Mouse (Mus musculus): ENCODE measurements around the gene Rassf6. TPM values are rescaled to one million over a fixed set of nuclear protein-coding genes. Genes with fewer than 3 reads are reported as not detected.

The Rassf6 gene
- total RNA-seq (2021): under 1 TPM; 0.45 to 0.48 TPM

DNA sequence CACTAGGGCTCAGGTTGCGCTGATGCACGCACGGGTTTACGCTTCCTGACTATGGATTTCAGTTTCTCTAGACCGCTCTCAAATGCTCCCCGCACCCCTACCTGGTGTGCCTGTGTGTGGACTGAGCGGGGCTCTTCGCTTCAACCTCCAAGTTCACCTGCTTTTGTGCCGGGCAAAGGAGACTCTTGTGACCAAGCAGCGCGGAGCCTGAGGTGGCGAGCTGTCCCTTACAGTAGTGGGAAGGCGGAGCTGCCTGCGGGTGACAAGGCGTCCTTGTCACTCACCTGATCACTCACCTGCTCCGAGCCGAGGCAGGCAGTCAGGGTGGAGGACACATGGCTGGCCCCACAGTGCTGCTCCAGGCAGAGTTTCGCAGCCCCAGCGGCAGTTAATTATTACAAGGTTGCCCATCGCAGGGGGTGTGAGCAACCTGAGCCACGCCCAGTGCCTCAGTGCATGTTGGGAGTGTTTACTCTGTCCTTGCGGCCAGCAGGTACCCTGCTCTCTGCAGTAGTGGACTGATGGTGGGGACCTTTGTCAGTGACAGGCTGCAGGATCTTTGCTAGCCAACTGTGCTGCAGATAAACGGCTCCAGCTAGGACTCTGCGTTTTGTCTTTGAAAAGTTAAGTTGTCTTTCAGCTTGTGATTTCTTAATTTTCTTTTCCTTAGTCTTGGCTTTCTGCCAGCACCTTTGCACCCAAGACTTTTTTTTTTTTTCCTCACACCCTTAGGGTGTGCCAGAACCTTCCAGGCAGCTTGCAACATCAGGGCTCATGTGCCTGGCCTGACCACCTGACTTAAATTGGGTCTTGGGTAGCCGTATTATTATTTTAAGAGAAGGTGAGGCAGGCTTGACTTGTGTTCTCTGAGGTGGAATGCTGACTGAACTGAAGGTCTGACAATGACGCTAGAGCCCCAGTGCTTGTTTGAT lies at the start of gene Rassf6:
TSS of gene Rassf6 (minus strand) at position 372 of the 932 bp plus-strand sequence.
- no peak for DNase-seq

DNA sequence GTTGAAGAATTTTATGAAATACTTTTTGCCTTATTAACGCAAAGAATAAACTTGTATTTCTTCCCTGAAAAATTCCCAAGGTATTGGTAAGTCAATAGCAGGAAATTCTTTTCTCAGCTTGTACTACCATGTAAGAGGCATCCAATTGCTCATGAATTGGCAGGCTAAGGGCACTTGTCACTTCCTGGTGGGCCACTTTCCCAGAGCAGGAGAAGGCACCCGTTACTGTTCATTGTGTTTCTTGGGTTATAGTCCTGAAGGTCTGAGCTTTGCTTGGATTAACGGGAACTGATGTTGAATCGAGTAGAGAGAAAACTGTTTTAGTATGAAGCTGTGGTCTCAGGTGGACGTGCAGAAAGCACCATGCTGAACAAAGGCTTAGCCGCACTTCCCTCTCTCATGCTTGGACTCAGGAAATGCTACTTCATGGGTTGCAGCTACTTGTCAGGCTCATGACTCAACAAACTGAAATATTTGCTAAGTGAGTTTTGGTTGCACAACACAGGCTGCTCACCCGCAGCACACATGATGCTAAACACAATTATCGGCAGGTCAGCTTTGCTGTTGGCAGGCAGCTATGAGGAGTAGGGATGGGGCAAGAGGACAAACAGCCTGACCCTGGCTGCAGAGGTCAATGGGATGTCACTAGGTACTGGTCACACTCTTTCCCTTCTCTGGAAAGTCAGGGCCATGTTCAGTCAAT lies 49.1 kb upstream of the Rassf6 start:
- DNase-seq: no peak

DNA sequence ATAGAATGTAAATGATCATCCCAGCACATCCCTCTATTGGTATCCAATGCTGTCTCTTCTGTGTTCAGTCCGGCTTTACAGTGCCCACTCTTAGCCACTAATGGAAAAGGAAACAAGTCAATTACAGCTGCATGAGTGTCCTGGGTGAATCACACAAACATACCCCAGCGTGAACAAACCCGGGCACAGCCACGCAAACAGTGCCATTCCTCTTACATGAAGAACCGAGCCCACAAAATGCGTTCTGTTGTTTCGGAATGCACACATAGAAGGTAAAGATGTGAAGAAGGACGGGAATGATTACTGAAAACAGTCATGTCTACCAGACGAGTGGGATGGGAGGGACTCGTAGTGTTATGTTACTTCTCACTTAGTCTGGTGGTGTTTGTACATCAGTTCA lies 47.5 kb upstream of the Rassf6 start:
- DNase-seq: no peak

DNA sequence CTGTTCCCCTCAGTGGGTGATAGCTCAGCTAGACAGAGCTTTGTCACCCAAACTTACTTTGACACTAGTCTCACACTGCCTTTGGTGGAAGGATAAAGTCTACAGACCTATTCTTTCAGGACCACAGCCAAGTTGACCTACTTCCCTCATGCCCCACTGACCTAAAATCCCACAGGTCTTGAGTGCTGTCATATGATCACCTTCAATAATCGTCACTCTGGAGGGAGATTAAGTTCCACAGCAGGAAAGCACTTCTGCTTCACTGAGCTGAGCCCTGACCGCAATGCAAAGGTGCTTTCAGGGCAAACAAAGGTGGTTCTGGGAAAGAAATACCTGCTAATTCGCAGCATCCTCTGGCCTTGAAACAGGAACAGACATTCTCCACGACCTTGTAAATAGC lies 44.5 kb upstream of the Rassf6 start:
- no peak for DNase-seq

DNA sequence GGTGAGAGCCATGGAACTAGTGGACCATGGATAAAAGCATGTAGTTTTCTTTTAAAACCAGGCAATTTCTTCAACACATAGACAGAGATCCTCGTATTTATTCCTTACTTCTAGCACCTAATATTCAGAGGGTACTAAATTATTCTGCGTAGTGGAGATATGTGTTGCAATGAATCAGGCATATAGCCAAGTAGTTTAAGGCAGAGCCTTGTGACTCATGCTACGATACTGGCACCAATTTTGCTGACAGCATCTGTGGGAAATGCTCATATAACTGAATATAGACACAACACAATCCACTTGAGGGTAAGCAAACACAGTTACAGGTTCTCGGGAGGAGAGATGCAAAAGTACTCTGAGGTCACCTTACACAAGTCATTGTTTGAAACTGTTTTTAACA lies 41.4 kb upstream of the Rassf6 start:
- DNase-seq: no peak

DNA sequence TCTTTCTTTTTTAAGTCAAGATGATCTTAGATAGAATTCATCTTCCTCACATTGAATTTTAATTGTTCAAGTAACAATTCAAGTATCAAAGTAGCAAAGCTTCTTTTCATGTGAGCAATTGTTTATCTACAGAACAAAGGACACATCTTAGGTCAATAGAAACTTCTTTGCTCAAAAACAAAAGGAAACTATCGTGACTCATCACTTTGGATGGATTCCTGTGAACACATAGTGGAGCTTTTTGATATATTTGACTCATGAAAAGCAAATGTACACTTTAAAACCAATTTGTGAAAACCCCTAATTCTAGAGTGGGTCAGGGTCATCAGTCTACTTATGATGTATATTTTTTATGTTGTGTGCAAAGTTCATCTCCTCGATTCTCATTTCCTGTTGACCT lies 37.1 kb upstream of the Rassf6 start:
- no peak for DNase-seq

DNA sequence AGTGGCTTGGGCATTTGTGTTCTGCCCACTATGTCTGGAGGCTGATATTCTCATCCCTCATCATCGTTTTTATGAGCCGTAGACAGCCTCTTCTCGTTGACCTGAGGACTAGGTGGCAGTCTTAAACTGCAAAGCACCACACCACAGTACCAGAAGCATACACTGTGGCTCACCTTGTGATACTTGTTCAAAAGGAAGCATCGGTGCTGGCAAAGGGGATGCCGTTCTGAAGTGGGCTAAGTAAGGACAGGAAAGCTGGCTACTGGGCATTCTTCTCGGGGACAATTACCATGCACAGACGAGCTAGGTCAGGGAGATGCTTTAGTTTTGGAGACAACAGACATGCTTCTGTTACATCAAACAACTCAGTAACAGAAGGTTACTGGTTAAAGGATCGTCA lies 21.4 kb upstream of the Rassf6 start:
- DNase-seq: no peak

DNA sequence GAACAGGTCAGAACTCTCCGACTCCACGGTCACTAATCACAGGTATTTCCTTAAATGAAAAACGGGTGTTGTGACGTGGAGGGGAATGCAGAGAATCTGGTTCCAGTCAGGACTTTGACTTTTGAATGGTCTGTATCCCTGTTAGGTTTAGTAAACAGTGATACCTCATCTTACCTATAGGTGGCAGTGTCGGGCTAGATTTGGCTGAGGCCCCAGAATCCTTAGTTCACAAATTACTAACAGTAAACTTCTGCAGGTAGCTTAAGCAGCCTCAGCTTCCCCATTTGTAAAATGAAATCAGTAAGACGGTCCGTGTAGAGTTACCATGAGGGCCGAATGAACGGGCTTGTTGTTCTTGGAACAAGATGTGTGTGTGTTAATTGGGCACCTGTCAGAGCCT lies 21.0 kb upstream of the Rassf6 start:
- peak in 1 of 2 experiments; percentile 17 for DNase-seq

DNA sequence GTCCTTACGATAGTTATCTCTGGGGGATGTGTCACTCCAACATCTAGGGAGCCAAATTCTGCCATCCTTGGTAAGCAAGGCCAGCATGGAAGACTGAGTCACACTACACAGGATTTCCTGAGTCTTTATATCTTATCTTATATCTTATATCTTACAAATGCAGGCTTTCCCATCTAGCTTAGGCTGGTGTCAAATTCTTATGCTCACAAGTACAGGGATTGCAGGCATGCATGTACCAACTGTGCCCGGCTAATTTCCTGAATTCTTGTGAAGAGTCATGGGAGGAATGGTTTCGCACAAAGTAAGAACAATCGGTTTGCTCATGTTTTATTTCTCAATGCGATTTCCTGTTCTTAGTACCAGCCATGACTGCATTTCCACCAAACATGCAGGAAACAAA lies 20.0 kb upstream of the Rassf6 start:
- DNase-seq: no peak

DNA sequence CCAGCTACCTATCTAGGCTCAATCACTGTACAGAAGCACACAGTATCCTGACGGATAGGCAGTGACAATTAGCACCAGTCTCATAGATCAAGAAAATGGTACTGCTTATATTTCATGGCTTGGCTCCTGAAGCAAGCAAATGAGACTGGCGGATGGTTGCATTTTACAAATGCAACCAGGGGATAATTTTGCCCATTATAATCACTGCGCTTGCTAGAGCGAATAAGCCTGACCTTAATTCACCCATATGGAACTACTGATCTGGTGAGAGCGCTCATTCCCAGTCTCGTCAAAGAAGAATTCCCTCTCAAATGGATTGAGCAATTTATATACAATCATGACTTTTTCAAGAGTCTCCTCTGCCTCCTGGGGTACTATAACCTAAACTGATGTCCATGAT lies 16.2 kb upstream of the Rassf6 start:
- DNase-seq: no peak

DNA sequence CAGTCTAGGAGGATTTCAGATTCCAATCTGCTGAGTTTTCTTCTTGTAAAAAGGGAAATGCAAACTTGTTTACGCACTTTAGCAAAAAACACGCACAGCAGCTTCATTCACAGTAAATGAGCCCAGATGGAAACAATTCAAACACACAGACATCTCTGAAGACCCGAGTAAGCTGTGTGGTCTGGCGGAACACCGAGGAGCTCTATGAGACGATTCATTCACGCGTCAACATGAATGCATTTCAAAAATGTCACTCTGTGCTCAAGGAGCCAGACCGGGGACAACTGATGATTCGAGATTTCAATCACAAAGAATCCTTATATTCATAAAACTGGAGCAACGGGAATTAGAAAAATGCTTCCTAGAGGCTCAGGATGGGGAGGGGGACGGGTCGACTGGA lies 15.4 kb upstream of the Rassf6 start:
- no peak for DNase-seq

DNA sequence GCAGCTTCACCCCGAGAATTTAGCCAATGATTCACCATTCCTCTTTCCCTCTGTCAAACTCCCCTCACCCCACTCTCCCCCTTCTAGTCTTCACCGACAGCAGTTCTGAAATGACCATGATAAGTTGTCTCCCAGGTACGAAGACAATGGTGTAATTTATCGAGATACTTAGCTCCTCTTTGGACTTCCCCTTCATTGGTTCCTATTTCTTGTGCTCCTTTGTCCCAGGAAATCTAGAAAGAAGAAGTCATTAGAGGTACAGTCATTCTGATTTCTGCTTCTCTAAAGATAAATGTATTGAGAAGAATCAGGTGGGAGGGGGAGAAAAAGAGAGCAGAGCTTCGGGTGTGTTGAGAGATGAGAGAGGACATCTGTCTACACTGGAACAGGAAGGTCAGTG lies 14.3 kb upstream of the Rassf6 start:
- no peak for DNase-seq

DNA sequence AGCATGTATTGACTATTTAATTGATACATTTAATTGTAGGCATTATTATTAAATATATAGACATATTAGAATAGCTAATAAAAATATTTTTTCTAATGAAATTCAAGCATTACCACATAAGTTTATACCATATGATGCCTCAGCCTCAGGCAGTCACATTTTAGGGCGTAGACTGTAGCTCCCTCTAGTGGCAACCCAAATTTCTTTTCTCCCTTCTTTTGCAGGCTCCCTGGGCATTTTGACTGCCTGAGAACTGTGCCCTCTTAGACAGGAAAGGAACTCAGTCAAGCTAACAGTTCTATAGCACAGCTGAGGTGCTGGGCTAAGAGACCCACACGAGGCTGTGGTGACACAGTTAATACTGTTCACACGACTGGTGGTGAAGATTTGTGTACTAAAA lies 12.3 kb upstream of the Rassf6 start:
- DNase-seq: peak in 1 of 2 experiments; percentile 43

DNA sequence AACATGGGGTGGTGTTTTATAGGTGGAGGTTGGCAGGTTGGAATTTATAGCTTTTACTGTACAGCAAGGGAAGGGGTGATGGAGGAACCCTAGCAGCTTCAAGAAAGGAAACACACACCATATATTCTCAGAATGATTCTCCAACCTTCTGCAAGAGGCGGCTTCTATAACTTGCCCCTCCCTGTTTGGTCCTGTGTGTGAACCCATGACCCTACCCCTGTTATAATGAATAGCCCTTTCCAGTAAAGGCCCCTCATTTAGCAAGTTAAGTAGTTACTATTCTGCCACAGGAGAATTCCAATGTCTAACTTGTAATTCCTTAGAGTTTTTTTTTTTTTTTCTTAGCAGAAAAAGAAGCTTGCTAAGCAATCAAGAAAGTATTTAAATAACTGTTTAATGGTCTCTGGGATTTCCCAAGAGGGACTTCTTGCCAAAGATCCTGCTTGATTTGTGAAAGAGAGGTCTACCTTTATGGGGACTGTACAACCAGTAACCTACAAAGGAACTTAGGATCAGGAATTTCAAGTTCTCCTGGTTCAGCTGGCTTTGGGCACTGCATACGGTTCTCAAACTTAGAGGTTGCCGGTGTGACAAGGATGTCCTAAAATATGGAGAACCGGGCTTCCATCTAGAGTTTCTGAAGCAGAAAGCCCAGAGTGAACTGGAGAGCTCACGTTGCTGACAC lies 10.2 kb upstream of the Rassf6 start:
- DNase-seq: no peak

DNA sequence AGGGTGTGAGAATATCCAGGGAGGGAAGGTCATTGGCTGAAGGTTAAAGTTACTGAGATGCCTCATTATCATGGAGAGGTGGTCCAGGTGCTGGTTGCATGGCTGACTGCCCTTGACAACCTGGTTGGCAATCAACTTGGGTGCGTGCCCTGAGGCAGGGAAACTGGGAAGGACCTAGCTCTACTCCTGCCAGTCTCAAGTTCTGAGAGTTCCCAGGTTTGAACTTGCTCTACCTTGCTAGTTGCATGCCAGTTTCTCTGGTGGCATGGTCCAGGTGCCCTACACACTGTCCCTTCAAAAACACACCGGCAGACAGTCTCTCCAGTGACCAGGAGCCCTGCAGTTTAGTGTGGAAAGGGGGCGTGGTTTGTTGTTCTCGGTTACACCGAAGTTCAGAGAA lies 7.0 kb upstream of the Rassf6 start:
- DNase-seq: no peak

DNA sequence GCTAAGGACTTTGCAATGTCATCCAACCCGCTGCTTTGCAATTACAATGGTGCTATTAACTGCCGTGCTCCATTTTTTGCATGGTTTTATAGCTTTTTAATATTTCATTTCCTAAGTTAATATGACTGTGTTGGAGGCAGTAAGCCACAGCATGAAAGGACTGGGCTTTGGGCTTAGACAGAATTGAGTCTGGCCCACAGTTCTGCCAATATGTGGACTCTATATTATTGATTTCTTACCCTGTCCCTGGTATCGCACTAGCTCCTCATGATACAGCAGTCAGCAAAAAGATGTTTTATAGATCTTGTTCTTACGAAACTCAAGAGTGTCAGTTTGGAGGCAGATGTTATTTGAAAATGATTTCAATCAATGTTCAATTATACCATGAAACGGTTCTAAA lies 5.9 kb upstream of the Rassf6 start:
- no peak for DNase-seq

DNA sequence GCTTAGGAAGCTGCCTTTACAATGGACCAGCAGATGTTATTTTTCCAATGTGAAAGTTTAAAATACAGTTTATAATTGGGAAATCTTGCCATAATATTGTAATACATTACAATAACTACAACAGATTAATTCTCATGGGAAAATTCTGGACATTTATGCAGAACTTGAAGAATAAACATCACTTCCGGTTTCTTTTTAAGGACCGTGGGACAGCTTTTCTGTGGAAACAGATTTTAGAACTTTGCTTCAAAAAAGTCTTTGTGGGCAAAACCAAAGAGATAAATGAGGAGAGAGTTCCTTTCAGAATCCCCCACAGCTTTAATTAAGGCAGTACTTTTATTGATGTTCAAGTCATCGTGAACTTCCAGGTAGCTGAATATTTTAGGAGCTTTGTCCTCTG lies 5.1 kb upstream of the Rassf6 start:
- no peak for DNase-seq

DNA sequence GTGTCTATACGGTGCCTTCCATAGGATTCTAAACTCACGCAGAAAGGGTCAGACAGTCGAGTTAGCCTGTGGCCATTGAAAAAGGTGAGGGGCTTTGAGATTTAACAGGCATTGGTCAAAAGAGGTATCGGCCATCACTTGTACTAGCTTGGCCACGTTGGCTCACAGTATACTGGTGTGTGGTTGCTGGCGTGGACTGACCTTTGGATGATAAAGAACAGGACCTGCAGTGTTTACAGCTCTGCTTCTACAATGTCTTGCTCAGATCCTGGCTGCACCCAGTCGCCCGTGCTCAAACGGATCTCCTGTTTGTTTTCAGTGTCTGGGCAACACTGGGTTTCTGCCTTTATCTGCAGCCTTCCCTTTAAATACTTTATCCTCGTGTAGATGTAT lies 757 bp upstream of the Rassf6 start:
- DNase-seq: no peak

DNA sequence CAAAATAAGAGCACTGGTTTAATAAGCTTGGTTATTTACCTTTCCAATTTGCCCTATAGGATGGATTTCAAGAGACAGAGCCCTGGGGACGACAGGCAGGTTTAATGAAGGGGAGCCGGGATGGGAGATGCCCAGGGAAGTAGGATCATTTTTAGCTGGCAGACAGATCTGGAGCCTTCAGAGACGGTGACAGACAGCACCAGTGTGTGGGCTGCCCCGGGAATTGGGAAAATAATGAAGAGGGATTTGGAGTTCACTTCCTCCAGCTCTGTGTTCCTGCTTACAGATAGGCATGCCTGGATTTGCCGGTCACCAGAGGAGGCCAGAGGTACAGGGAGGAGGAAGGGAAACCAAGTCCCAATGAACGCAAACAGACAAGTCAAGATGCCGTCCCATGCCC lies 5.6 kb downstream of the Rassf6 start:
- no peak for DNase-seq

DNA sequence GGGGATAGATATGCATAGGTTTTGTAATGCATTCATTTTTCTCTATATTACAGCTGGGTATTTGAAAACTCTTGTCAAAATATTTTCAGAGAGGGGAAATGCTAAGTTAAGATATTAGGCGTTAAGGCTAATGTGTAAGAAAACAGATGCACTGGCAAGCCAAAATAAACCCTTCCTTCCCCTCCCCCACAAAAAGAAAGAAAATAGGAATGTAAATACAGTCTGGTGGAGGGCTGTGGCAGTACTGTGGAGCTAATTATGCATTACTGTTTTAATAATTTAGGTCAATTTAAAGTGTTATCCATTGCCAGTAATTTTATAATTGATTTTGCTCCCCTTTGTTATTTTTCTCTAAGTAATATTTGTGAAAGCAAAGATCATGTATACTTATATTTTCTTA lies 11.9 kb downstream of the Rassf6 start:
- no peak for DNase-seq

DNA sequence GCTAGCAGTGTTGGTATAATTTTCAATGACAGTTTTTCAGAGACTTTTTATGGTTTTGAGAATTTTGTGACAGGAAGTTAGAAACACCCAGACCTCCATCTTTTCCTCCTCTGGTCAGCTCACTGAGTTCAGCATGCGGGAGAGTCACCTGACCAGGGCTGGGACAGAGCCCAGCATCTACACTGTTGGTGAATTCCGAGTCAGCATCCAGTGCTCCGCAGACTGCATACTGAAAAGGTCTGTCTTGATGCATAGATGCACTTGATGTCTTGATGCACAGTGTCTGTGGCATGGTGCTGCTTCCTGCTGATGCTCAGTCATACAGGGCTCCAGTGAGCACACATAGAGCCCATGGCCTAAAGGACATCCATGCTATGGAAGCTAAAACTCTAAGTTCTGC lies 12.4 kb downstream of the Rassf6 start:
- no peak for DNase-seq

DNA sequence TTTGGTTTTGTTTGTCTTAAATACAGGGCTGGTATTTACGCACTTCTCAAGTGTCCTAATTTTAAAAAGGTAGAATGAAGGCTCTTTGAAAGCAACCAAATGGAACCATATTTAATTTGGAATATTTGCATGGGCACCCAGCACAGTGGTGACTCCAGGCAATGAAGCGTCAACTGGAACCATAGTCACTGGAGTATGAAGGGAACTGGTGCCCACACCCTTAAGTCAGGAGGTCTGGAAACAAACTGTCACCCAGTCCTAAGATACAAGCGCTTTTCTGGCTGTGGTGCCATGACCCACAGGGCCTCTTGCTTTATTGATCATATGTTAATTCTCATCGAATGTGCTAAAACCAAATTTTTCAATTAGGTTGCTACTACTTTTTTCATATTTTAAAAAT lies 13.0 kb downstream of the Rassf6 start:
- no peak for DNase-seq

DNA sequence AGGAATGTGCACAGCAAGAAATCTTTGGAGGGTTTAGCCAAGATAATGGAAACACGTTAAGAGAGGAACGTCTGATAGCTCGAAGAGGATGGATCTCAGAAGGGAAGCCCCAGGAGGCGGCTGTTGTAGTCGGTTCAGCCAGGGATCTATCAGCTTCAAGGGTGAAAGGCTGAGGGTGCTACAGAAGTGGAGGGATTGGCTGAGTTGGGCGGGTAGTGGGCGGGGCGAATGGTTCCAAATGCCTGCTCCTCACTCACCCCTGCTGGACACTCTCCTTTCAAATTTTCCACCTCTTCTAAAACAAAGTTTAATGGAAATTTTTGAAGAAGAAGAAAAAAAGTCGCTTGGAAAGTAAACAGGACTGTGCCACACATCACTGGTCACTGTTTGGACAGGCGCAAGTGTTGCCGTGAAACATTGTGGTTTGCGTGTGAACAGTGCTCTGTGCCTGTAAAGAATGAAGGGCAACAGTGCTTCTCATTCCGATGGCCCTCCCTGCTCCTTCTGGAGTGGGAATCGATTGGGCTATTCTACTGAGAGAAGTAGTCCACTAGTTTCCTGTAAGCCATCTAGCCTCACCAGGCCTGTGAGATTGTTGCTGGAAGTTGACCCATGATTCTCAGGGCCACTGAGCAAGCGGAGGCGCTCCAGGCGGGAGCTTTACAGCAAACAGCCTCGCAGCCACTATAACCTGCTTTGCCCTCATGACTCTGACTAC lies 15.6 kb downstream of the Rassf6 start:
- no peak for DNase-seq

All from layer of hippocampus, postnatal 36 days (tissue).